Mouse (Mus musculus): ENCODE data around the gene Ccdc190. TPM values are rescaled to one million over a fixed set of nuclear protein-coding genes. Genes with fewer than 3 reads are reported as not detected.
A peak's percentile ranks its signal among the peaks of the same experiment; 100 is the strongest.

Gene Ccdc190
- polyA plus RNA-seq, 1 experiment from 2014 or later: 4.8 TPM

- H3K9me3 ChIP-seq (ENCODE audit: control insufficient read depth, low read length): no peaks in the 10 kb centered on the region
- H3K4me3 ChIP-seq (replicated peaks; ENCODE audit: low read length): no peak overlapping the region
- ATAC-seq (ENCODE audit: low FRiP score) (no peak), DNase-seq (ENCODE audit: low spot score) (peak; percentile 67)
- no peak overlapping the region for H3K9ac ChIP-seq
- 46% methylated on average over 8 of the region's 8 CpGs for WGBS
- H3K4me1 ChIP-seq (replicated peaks; ENCODE audit: control insufficient read depth, insufficient read depth, low read length): no peaks in the 10 kb centered on the region
- no peaks in the 10 kb centered on the region for H3K36me3 ChIP-seq (replicated peaks; ENCODE audit: control insufficient read depth, insufficient read depth)
- H3K4me2 ChIP-seq (replicated peaks): no peak overlapping the region
- no peak overlapping the region for H3K27ac ChIP-seq
- no peaks in the 10 kb centered on the region for H3K27me3 ChIP-seq (ENCODE audit: control insufficient read depth, insufficient read depth, low read length)
Observed at GRCm38 (mm10) chr1:169921710-169922211, 6.7 kb upstream of the Ccdc190 start.

- Histone ChIP-seq H3K36me3 (replicated peaks; ENCODE audit: control insufficient read depth, insufficient read depth) (no peaks in the 10 kb centered on the region), H3K4me1 (replicated peaks; ENCODE audit: control insufficient read depth, insufficient read depth, low read length) (no peaks in the 10 kb centered on the region), H3K4me3 (replicated peaks; ENCODE audit: low read length) (no peak overlapping the region), H3K9ac (no peak overlapping the region), H3K27ac (no peak overlapping the region), H3K27me3 (ENCODE audit: control insufficient read depth, insufficient read depth, low read length) (no peaks in the 10 kb centered on the region), H3K4me2 (replicated peaks) (no peak overlapping the region), H3K9me3 (ENCODE audit: control insufficient read depth, low read length) (no peaks in the 10 kb centered on the region)
- WGBS: 78% methylated on average over 2 of the region's 2 CpGs
- no peak for ATAC-seq (ENCODE audit: low FRiP score)
- DNase-seq (ENCODE audit: low spot score): no peak
Observed at GRCm38 (mm10) chr1:169924567-169924966, 3.9 kb upstream of the Ccdc190 start.

- WGBS: 51% methylated on average over 8 of the region's 8 CpGs
Observed at GRCm38 (mm10) chr1:169927753-169928369, 587 bp upstream of the Ccdc190 start.

GRCm38 (mm10) chr1:169931698-169932097, 3.2 kb downstream of the Ccdc190 start:
- no peak overlapping the region for H3K4me3 ChIP-seq (replicated peaks; ENCODE audit: low read length)
- H3K9ac ChIP-seq: 0 out of 2 replicates have a peak overlapping the region, but pooled peaks have one; percentile 10
- H3K9me3 ChIP-seq (ENCODE audit: control insufficient read depth, low read length): no peaks in the 10 kb centered on the region
- DNase-seq (ENCODE audit: low spot score): no peak
- H3K27ac ChIP-seq: no peak overlapping the region
- H3K27me3 ChIP-seq (ENCODE audit: control insufficient read depth, insufficient read depth, low read length): no peaks in the 10 kb centered on the region
- H3K4me1 ChIP-seq (replicated peaks; ENCODE audit: control insufficient read depth, insufficient read depth, low read length): peaks cover 5% of the 10 kb centered on the region
- no peaks in the 10 kb centered on the region for H3K36me3 ChIP-seq (replicated peaks; ENCODE audit: control insufficient read depth, insufficient read depth)
- no peak for ATAC-seq (ENCODE audit: low FRiP score)
- peak overlapping the region; percentile 15 for H3K4me2 ChIP-seq (replicated peaks)
- WGBS: 84% methylated on average over 7 of the region's 7 CpGs

More at GRCm38 (mm10) chr1:169927753-169928369, 587 bp upstream of the Ccdc190 start:
- peak overlapping the region; percentile 70 for H3K27ac ChIP-seq
- peak; percentile 62 for ATAC-seq (ENCODE audit: low FRiP score)
- no peak for DNase-seq (ENCODE audit: low spot score)
- H3K9ac ChIP-seq: no peak overlapping the region
- no peak overlapping the region for H3K4me3 ChIP-seq (replicated peaks; ENCODE audit: low read length)
- H3K4me2 ChIP-seq (replicated peaks): peak overlapping the region; percentile 36
- no peaks in the 10 kb centered on the region for H3K27me3 ChIP-seq (ENCODE audit: control insufficient read depth, insufficient read depth, low read length)
- H3K36me3 ChIP-seq (replicated peaks; ENCODE audit: control insufficient read depth, insufficient read depth): no peaks in the 10 kb centered on the region
- H3K9me3 ChIP-seq (ENCODE audit: control insufficient read depth, low read length): no peaks in the 10 kb centered on the region
- no peaks in the 10 kb centered on the region for H3K4me1 ChIP-seq (replicated peaks; ENCODE audit: control insufficient read depth, insufficient read depth, low read length)

- Histone ChIP-seq H3K9me3 (ENCODE audit: control insufficient read depth, low read length) (no peaks in the 10 kb centered on the region), H3K27ac (peak overlapping the region; percentile 26; the same call in 1 of the 2 replicates), H3K4me1 (replicated peaks; ENCODE audit: control insufficient read depth, insufficient read depth, low read length) (peaks cover 5% of the 10 kb centered on the region), H3K9ac (0 out of 2 replicates have a peak overlapping the region, but pooled peaks have one; percentile 10), H3K4me3 (replicated peaks; ENCODE audit: low read length) (no peak overlapping the region), H3K4me2 (replicated peaks) (peak overlapping the region; percentile 15), H3K27me3 (ENCODE audit: control insufficient read depth, insufficient read depth, low read length) (no peaks in the 10 kb centered on the region), H3K36me3 (replicated peaks; ENCODE audit: control insufficient read depth, insufficient read depth) (no peaks in the 10 kb centered on the region)
- ATAC-seq (ENCODE audit: low FRiP score): no peak
- WGBS: 58% methylated on average over 7 of the region's 7 CpGs
- DNase-seq (ENCODE audit: low spot score): no peak
Observed at GRCm38 (mm10) chr1:169932122-169932746, 3.8 kb downstream of the Ccdc190 start.

- DNase-seq (ENCODE audit: low spot score): peak; percentile 81
- peak overlapping the region; percentile 50 for H3K4me2 ChIP-seq (replicated peaks)
- peak; percentile 84 for ATAC-seq (ENCODE audit: low FRiP score)
- peaks cover 5% of the 10 kb centered on the region for H3K4me1 ChIP-seq (replicated peaks; ENCODE audit: control insufficient read depth, insufficient read depth, low read length)
- H3K27me3 ChIP-seq (ENCODE audit: control insufficient read depth, insufficient read depth, low read length): no peaks in the 10 kb centered on the region
- H3K27ac ChIP-seq: peak overlapping the region; percentile 34
- H3K9me3 ChIP-seq (ENCODE audit: control insufficient read depth, low read length): no peaks in the 10 kb centered on the region
- peak overlapping the region; percentile 19 for H3K4me3 ChIP-seq (replicated peaks; ENCODE audit: low read length)
- peak overlapping the region; percentile 44; the same call in 1 of the 2 replicates for H3K9ac ChIP-seq
- WGBS: 23% methylated on average over 16 of the region's 16 CpGs
- no peaks in the 10 kb centered on the region for H3K36me3 ChIP-seq (replicated peaks; ENCODE audit: control insufficient read depth, insufficient read depth)
Observed at GRCm38 (mm10) chr1:169934005-169934725, 5.7 kb downstream of the Ccdc190 start.

GRCm38 (mm10) chr1:169939345-169939744, 10.9 kb downstream of the Ccdc190 start:
- Histone ChIP-seq H3K9ac (no peak overlapping the region), H3K4me2 (replicated peaks) (no peak overlapping the region), H3K4me1 (replicated peaks; ENCODE audit: control insufficient read depth, insufficient read depth, low read length) (no peaks in the 10 kb centered on the region), H3K36me3 (replicated peaks; ENCODE audit: control insufficient read depth, insufficient read depth) (no peaks in the 10 kb centered on the region), H3K27me3 (ENCODE audit: control insufficient read depth, insufficient read depth, low read length) (no peaks in the 10 kb centered on the region), H3K9me3 (ENCODE audit: control insufficient read depth, low read length) (0 out of 2 replicates have a peak, but pooled peaks cover under 1% of the 10 kb centered on the region), H3K27ac (no peak overlapping the region), H3K4me3 (replicated peaks; ENCODE audit: low read length) (no peak overlapping the region)
- WGBS: 7% methylated on average over 2 of the region's 2 CpGs
- DNase-seq (ENCODE audit: low spot score) (peak; percentile 86), ATAC-seq (ENCODE audit: low FRiP score) (no peak)

GRCm38 (mm10) chr1:169946004-169946403, 17.6 kb downstream of the Ccdc190 start:
- Histone ChIP-seq H3K4me3 (replicated peaks; ENCODE audit: low read length) (no peak overlapping the region), H3K36me3 (replicated peaks; ENCODE audit: control insufficient read depth, insufficient read depth) (peaks cover 11% of the 10 kb centered on the region), H3K27ac (no peak overlapping the region), H3K27me3 (ENCODE audit: control insufficient read depth, insufficient read depth, low read length) (no peaks in the 10 kb centered on the region), H3K4me2 (replicated peaks) (no peak overlapping the region), H3K9me3 (ENCODE audit: control insufficient read depth, low read length) (0 out of 2 replicates have a peak, but pooled peaks cover 9% of the 10 kb centered on the region), H3K4me1 (replicated peaks; ENCODE audit: control insufficient read depth, insufficient read depth, low read length) (no peaks in the 10 kb centered on the region), H3K9ac (no peak overlapping the region)
- ATAC-seq (ENCODE audit: low FRiP score) (no peak), DNase-seq (ENCODE audit: low spot score) (no peak)
- 86% methylated on average over 3 of the region's 3 CpGs for WGBS

- DNase-seq (ENCODE audit: low spot score) (no peak), ATAC-seq (ENCODE audit: low FRiP score) (no peak)
- H3K4me3 ChIP-seq (replicated peaks; ENCODE audit: low read length): no peak overlapping the region
- H3K27me3 ChIP-seq (ENCODE audit: control insufficient read depth, insufficient read depth, low read length): no peaks in the 10 kb centered on the region
- no peak overlapping the region for H3K4me2 ChIP-seq (replicated peaks)
- no peak overlapping the region for H3K9ac ChIP-seq
- WGBS: 84% methylated on average over 6 of the region's 6 CpGs
- 0 out of 2 replicates have a peak, but pooled peaks cover 9% of the 10 kb centered on the region for H3K9me3 ChIP-seq (ENCODE audit: control insufficient read depth, low read length)
- peaks cover 26% of the 10 kb centered on the region for H3K36me3 ChIP-seq (replicated peaks; ENCODE audit: control insufficient read depth, insufficient read depth)
- no peak overlapping the region for H3K27ac ChIP-seq
- H3K4me1 ChIP-seq (replicated peaks; ENCODE audit: control insufficient read depth, insufficient read depth, low read length): no peaks in the 10 kb centered on the region
Observed at GRCm38 (mm10) chr1:169947654-169948053, 19.2 kb downstream of the Ccdc190 start.

Data from hindbrain, embryonic 14.5 days (tissue).